Mouse (Mus musculus) CH12.LX (cell line): Measurements from ENCODE around the gene Hist1h2bn. TPM values are rescaled to one million over a fixed set of nuclear protein-coding genes. Genes with fewer than 3 reads are reported as not detected.
A peak's percentile ranks its signal among the peaks of the same experiment; 100 is the strongest.

Experiments
- DNase-seq: peaks from one replicate; pipeline ENCODE4 v3.0.0-alpha.2; 2013; ENCODE audit errors: extremely low read depth
- H3K27ac ChIP-seq: 2 replicates; pipeline ENCODE4 v1.5.1; 2012; ENCODE audit warnings: low read depth, mild to moderate bottlenecking, control low read depth, moderate library complexity; ENCODE audit not compliant: insufficient read depth
- H3K27me3 ChIP-seq: replicated peaks from 2 replicates; pipeline ENCODE3; 2012; ENCODE audit warnings: inconsistent platforms
- H3K36me3 ChIP-seq, 2 experiments: replicated peaks in 1 of 2; 2 replicates each; pipeline versions ENCODE3 to v1.6.1; 2012; ENCODE audit warnings: inconsistent platforms in 1 of 2, low read length in 1 of 2, mild to moderate bottlenecking in 1 of 2, mixed read lengths in 1 of 2, moderate library complexity in 1 of 2; ENCODE audit not compliant: control insufficient read depth in 1 of 2, insufficient read depth in 1 of 2
- H3K4me1 ChIP-seq, 2 experiments: 2 replicates each; pipeline ENCODE4 v1.6.1; 2012; ENCODE audit warnings: inconsistent platforms in 1 of 2, moderate library complexity in 1 of 2; ENCODE audit not compliant: insufficient read depth in 2 of 2, control insufficient read depth in 1 of 2
- H3K4me2 ChIP-seq: 2 replicates; pipeline ENCODE4 v1.6.1; 2012; ENCODE audit warnings: low read depth, mild to moderate bottlenecking, control low read depth; ENCODE audit not compliant: poor library complexity, insufficient read depth, severe bottlenecking
- H3K4me3 ChIP-seq, 3 experiments: fragments of 150-350 bp in 1 of 3; sonication (generic) in 1 of 3; replicated peaks in 1 of 3; 2 replicates each; pipeline versions ENCODE3 to v1.5.1; 2011 to 2012; ENCODE audit warnings: low read depth in 2 of 3, low read length in 2 of 3, mild to moderate bottlenecking in 2 of 3, moderate library complexity in 2 of 3, control low read depth in 1 of 3, improper control_type of control experiment in 1 of 3, inconsistent platforms in 1 of 3, mixed read lengths in 1 of 3; ENCODE audit not compliant: poor library complexity in 1 of 3
- H3K79me2 ChIP-seq: replicated peaks from 2 replicates; pipeline ENCODE4 v1.6.1; 2012; ENCODE audit warnings: mild to moderate bottlenecking, moderate library complexity; ENCODE audit not compliant: control insufficient read depth, poor library complexity, insufficient read depth, severe bottlenecking; ENCODE audit errors: extremely low read depth
- H3K9ac ChIP-seq: 2 replicates; pipeline ENCODE4 v1.6.1; 2012; ENCODE audit warnings: low read depth, mild to moderate bottlenecking, control low read depth, moderate library complexity; ENCODE audit not compliant: insufficient read depth
- H3K9me3 ChIP-seq: replicated peaks from 2 replicates; pipeline ENCODE3; 2012; ENCODE audit warnings: low read length, inconsistent platforms, mixed read lengths
- BHLHE40 ChIP-seq: IDR thresholded peaks from 2 replicates; pipeline ENCODE4 v1.6.1; 2011; ENCODE audit warnings: mild to moderate bottlenecking, low read depth, low read length, improper control_type of control experiment
- CHD2 ChIP-seq: IDR thresholded peaks from 2 replicates; pipeline ENCODE4 v1.6.1; 2011; ENCODE audit warnings: low read length, improper control_type of control experiment
- E2F4 ChIP-seq: IDR thresholded peaks from 2 replicates; pipeline ENCODE4 v1.6.1; 2011; ENCODE audit warnings: low read depth, low read length, improper control_type of control experiment; ENCODE audit not compliant: insufficient replicate concordance
- ELF1 ChIP-seq: IDR thresholded peaks from 2 replicates; pipeline ENCODE4 v1.6.1; 2014; ENCODE audit warnings: low read depth, mild to moderate bottlenecking, inconsistent platforms, low read length, improper control_type of control experiment
- EP300 ChIP-seq: IDR thresholded peaks from 2 replicates; pipeline ENCODE4 v1.6.1; 2011; ENCODE audit warnings: low read length, improper control_type of control experiment
- ETS1 ChIP-seq: conservative IDR thresholded peaks from 2 replicates; pipeline ENCODE4 v1.6.1; 2012; ENCODE audit warnings: low read depth, mild to moderate bottlenecking, inconsistent platforms, low read length, improper control_type of control experiment, moderate library complexity
- HCFC1 ChIP-seq: IDR thresholded peaks from 2 replicates; pipeline ENCODE4 v1.6.1; 2012; ENCODE audit warnings: low read depth, mild to moderate bottlenecking, inconsistent platforms, low read length, improper control_type of control experiment
- IRF4 ChIP-seq: IDR thresholded peaks from 2 replicates; pipeline ENCODE4 v1.6.1; 2014; ENCODE audit warnings: low read depth, mild to moderate bottlenecking, inconsistent platforms, low read length, improper control_type of control experiment
- JUND ChIP-seq: conservative IDR thresholded peaks from 2 replicates; pipeline ENCODE4 v1.6.1; 2011; ENCODE audit warnings: low read depth, low read length, improper control_type of control experiment
- KAT2A ChIP-seq: IDR thresholded peaks from 2 replicates; pipeline ENCODE4 v1.6.1; 2012; ENCODE audit warnings: low read length, improper control_type of control experiment, inconsistent platforms; ENCODE audit not compliant: insufficient replicate concordance
- MAX ChIP-seq: IDR thresholded peaks from 2 replicates; pipeline ENCODE4 v1.6.1; 2011; ENCODE audit warnings: low read length, improper control_type of control experiment
- MEF2A ChIP-seq: IDR thresholded peaks from 2 replicates; pipeline ENCODE4 v1.6.1; 2014; ENCODE audit warnings: low read depth, mild to moderate bottlenecking, inconsistent platforms, low read length, improper control_type of control experiment, borderline replicate concordance
- MXI1 ChIP-seq: IDR thresholded peaks from 2 replicates; pipeline ENCODE4 v1.6.1; 2011; ENCODE audit warnings: mild to moderate bottlenecking, low read depth, low read length, improper control_type of control experiment
- MYC ChIP-seq: IDR thresholded peaks from 2 replicates; pipeline ENCODE4 v1.6.1; 2011; ENCODE audit warnings: low read depth, mild to moderate bottlenecking, improper control_type of control experiment, low read length
- NELFE ChIP-seq: IDR thresholded peaks from 2 replicates; pipeline ENCODE4 v1.6.1; 2011; ENCODE audit warnings: low read depth, low read length, improper control_type of control experiment
- PAX5 ChIP-seq: IDR thresholded peaks from 2 replicates; pipeline ENCODE4 v1.6.1; 2012; ENCODE audit warnings: low read length, inconsistent platforms, mixed read lengths
- POLR2A ChIP-seq: IDR thresholded peaks from 2 replicates; pipeline ENCODE4 v1.6.1; 2011; ENCODE audit warnings: low read depth, mild to moderate bottlenecking, improper control_type of control experiment, low read length
- POLR2AphosphoS2 ChIP-seq: IDR thresholded peaks from 2 replicates; pipeline ENCODE4 v1.6.1; 2011; ENCODE audit warnings: low read depth, low read length, improper control_type of control experiment
- RAD21 ChIP-seq: IDR thresholded peaks from 2 replicates; pipeline ENCODE4 v1.6.1; 2011; ENCODE audit warnings: low read depth, mild to moderate bottlenecking, low read length, improper control_type of control experiment, moderate library complexity
- RCOR1 ChIP-seq: conservative IDR thresholded peaks from 2 replicates; pipeline ENCODE4 v1.6.1; 2012; ENCODE audit warnings: low read depth, mild to moderate bottlenecking, inconsistent platforms, low read length, improper control_type of control experiment
- SIN3A ChIP-seq: IDR thresholded peaks from 2 replicates; pipeline ENCODE4 v1.6.1; 2012; ENCODE audit warnings: low read length, improper control_type of control experiment, inconsistent platforms
- TBP ChIP-seq: conservative IDR thresholded peaks from 2 replicates; pipeline ENCODE4 v1.6.1; 2011; ENCODE audit warnings: low read depth, low read length, improper control_type of control experiment
- UBTF ChIP-seq: IDR thresholded peaks from 2 replicates; pipeline ENCODE4 v1.6.1; 2012; ENCODE audit warnings: low read depth, mild to moderate bottlenecking, inconsistent platforms, low read length, improper control_type of control experiment, moderate library complexity
- USF1 ChIP-seq: IDR thresholded peaks from 2 replicates; pipeline ENCODE4 v1.6.1; 2014; ENCODE audit warnings: low read depth, mild to moderate bottlenecking, inconsistent platforms, low read length, improper control_type of control experiment
- ZMIZ1 ChIP-seq: IDR thresholded peaks from 2 replicates; pipeline ENCODE4 v1.6.1; 2012; ENCODE audit warnings: low read depth, mild to moderate bottlenecking, inconsistent platforms, low read length, improper control_type of control experiment
- ZNF384 ChIP-seq: IDR thresholded peaks from 2 replicates; pipeline ENCODE4 v1.6.1; 2012; ENCODE audit warnings: low read depth, low read length, improper control_type of control experiment, inconsistent platforms
- dilution Hi-C: fragments of 300-500 bp; cut with MboI; formaldehyde crosslinking; loops from 2 replicates; pipeline ENCODE4 v1.14.3; 2020; ENCODE audit warnings: low sequenced_read_pairs; ENCODE audit not compliant: extremely low pct_unique_long_range_greater_than_20kb, extremely low pct_ligation_motif_present
- in situ Hi-C: fragments of 300-500 bp; cut with MboI; formaldehyde crosslinking; loops from 3 replicates; pipeline ENCODE4 v1.14.3; 2019; ENCODE audit warnings: low sequenced_read_pairs, low pct_ligation_motif_present, low pct_unique_long_range_greater_than_20kb, mixed read lengths
- polyA plus RNA-seq: library from polyadenylated mRNA; unstranded; fragments of >175 nt; gene quantifications from 2 replicates; pipeline ENCODE4 v1.2.1, GENCODE M21; 2012; ENCODE audit warnings: low read depth; ENCODE audit not compliant: insufficient read length
- total RNA-seq, 2 experiments: library from RNA; depleted of rRNA; stranded (reverse); fragments of 300-350 nt in 1 of 2; fragments of >200 nt in 1 of 2; gene quantifications; 2 replicates each; pipeline ENCODE4 v1.2.3; 2012 to 2014

Hist1h2bn gene
- total and polyA plus RNA-seq, 3 experiments: 2.6 to 1,563 (median 24.0) TPM

GRCm38 (mm10) chr13:21722373-21722925 lies 31.5 kb upstream of the Hist1h2bn start:
- peak overlapping the region; percentile 50; the same call in 1 of the 2 replicates for H3K4me2 ChIP-seq
- H3K9ac ChIP-seq: peak overlapping the region; percentile 80
- no peaks in the 10 kb centered on the region for H3K9me3 ChIP-seq
- H3K36me3 ChIP-seq: no peaks in the 10 kb centered on the region
- TF ChIP-seq KAT2A (no peak), ETS1 (no peak), IRF4 (no peak), MYC (no peak; the same call in 1 of the 2 replicates), UBTF (peak; percentile 87), NELFE (no peak; the same call in 1 of the 2 replicates), HCFC1 (no peak), MXI1 (no peak), POLR2A (peak; percentile 91), RAD21 (no peak), POLR2AphosphoS2 (peak; percentile 99), MEF2A (no peak), RCOR1 (no peak; the same call in 1 of the 2 replicates), JUND (no peak), ELF1 (no peak), EP300 (no peak), SIN3A (0 out of 2 replicates have a peak, but pooled peaks have one; percentile 1), E2F4 (0 out of 2 replicates have a peak, but pooled peaks have one; percentile 30), TBP (no peak), ZNF384 (no peak), BHLHE40 (0 out of 2 replicates have a peak, but pooled peaks have one; percentile 14), MAX (no peak), PAX5 (no peak), CHD2 (peak; percentile 65; the same call in 1 of the 2 replicates), USF1 (no peak), ZMIZ1 (peak; percentile 98; the same call in 1 of the 2 replicates)
- H3K27ac ChIP-seq: peak overlapping the region; percentile 95
- in situ Hi-C loops (loop anchor here (25.0 kb wide), 2 partner anchors 215 to 335 kb away; partner anchors contain the start of gene Zfp184), dilution Hi-C loops (no loop called here)
- H3K4me1 ChIP-seq: peaks cover 2 to 28% of the 10 kb centered on the region in 2 experiments; a peak in 2 of 4 replicates
- H3K27me3 ChIP-seq: no peaks in the 10 kb centered on the region
- no peaks in the 10 kb centered on the region for H3K79me2 ChIP-seq
- peak overlapping the region in 1 of 3 experiments; percentile 47 for H3K4me3 ChIP-seq
- DNase-seq: peak; percentile 67
